Mouse (Mus musculus) liver, postnatal 0 days (tissue): ENCODE measurements around the gene Nrxn2.

Source experiments
- CTCF ChIP-seq: sonication (generic); IDR thresholded peaks from 2 replicates; pipeline ENCODE4 v1.5.1; 2016; ENCODE audit warnings: antibody characterized with exemption, low read depth
- EP300 ChIP-seq: IDR thresholded peaks from 2 replicates; pipeline ENCODE4 v1.6.1; 2016; ENCODE audit warnings: antibody characterized with exemption, low read depth, mild to moderate bottlenecking

- TF ChIP-seq CTCF = no peak
- no peak for TF ChIP-seq EP300
Observed at GRCm38 (mm10) chr19:6390251-6390650, 28.3 kb upstream of the Nrxn2 start.
